Comparison of ENCODE assay signal across 10 mouse cellular contexts in the genomic region with DNA sequence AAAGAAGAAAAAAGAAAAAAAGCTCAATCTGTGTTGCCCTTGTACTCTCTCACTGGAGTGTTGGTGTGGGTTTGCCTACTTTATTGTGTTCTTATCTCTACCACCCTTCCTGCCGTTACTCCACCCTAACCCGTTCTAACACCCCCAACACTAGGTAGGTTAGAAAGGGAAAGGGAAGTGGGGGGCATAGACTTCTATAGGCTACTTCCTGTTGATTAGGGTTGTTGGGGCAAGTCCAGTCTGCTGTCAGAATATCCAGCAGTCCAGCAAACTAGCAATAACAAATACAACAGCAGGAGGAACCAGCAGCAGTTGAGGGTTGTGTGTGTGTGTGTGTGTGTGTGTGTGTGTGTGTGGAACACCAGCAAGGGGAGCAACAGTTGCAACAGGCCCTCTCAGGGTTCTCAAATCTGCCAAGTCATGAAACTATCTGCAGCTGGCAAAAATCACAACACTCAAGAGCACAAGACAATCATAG. TPM values are rescaled to one million over a fixed set of nuclear protein-coding genes. Genes with fewer than 3 reads are reported as not detected.
DNase-seq lines count a peak whose midpoint lies in the region; ATAC-seq lines count a peak whose summit lies in the region.
"Had no signal": no experiment of that assay in that cellular context is flagged by ENCODE, and none has a peak within 500 bp of the region (broad histone marks: within the 10 kb centered on the region; RNA-seq: fewer than 3 reads in every experiment).

No protein-coding gene starts in this region.

- 71% methylated on average over 2 of the region's 2 CpGs for WGBS in kidney, embryonic 16.5 days
- 81% methylated on average over 2 of the region's 2 CpGs for WGBS in hindbrain, embryonic 14.5 days
- 85% methylated on average over 2 of the region's 2 CpGs for WGBS in midbrain, embryonic 15.5 days

- no peak for DNase-seq in kidney, postnatal 10 days
- peak; percentile 24 for DNase-seq in T-cell, adult 2 months (ENCODE audit: low spot score)
- DNase-seq in induced T-regulatory cell, adult 2 months (ENCODE audit: low read depth), result peak; percentile 57
- no peak for DNase-seq in hindbrain, embryonic 14.5 days (ENCODE audit: low spot score)
- no peak for DNase-seq in neural tube, embryonic 10.5 days (ENCODE audit: extremely low spot score, low spot score)

- H3K4me1 ChIP-seq in kidney, embryonic 16.5 days (ENCODE audit: insufficient read depth, low read length), result 0 out of 2 replicates have a peak, but pooled peaks cover 9% of the 10 kb centered on the region
- no peaks in the 10 kb centered on the region for H3K4me1 ChIP-seq in hindbrain, embryonic 14.5 days (replicated peaks; ENCODE audit: control insufficient read depth, insufficient read depth, low read length)
- no peaks in the 10 kb centered on the region for H3K4me1 ChIP-seq in midbrain, embryonic 15.5 days
- H3K4me1 ChIP-seq: forebrain, embryonic 13.5 days had no signal

- H3K27me3 ChIP-seq in kidney, embryonic 16.5 days (ENCODE audit: insufficient read depth, low read length), result no peaks in the 10 kb centered on the region
- H3K27me3 ChIP-seq in hindbrain, embryonic 14.5 days (ENCODE audit: control insufficient read depth, insufficient read depth, low read length), result no peaks in the 10 kb centered on the region
- no peaks in the 10 kb centered on the region for H3K27me3 ChIP-seq in midbrain, embryonic 15.5 days (replicated peaks)
- H3K27me3 ChIP-seq: forebrain, embryonic 13.5 days had no signal

- H3K4me2 ChIP-seq in kidney, embryonic 16.5 days (replicated peaks; ENCODE audit: low read depth, low read length), result no peak overlapping the region
- no peak overlapping the region for H3K4me2 ChIP-seq in hindbrain, embryonic 14.5 days (replicated peaks)
- H3K4me2 ChIP-seq in midbrain, embryonic 15.5 days, result no peak overlapping the region
- H3K4me2 ChIP-seq: forebrain, embryonic 13.5 days had no signal

- no peak overlapping the region for H3K4me3 ChIP-seq in kidney, embryonic 16.5 days (ENCODE audit: low read length)
- no peak overlapping the region for H3K4me3 ChIP-seq in hindbrain, embryonic 14.5 days (replicated peaks; ENCODE audit: low read length)
- H3K4me3 ChIP-seq in midbrain, embryonic 15.5 days, result no peak overlapping the region
- H3K4me3 ChIP-seq: forebrain, embryonic 13.5 days had no signal

- H3K9ac ChIP-seq in kidney, embryonic 16.5 days (replicated peaks; ENCODE audit: low read length), result no peak overlapping the region
- no peak overlapping the region for H3K9ac ChIP-seq in hindbrain, embryonic 14.5 days
- H3K9ac ChIP-seq in midbrain, embryonic 15.5 days, result no peak overlapping the region
- H3K9ac ChIP-seq: forebrain, embryonic 13.5 days had no signal

- peaks cover 13% of the 10 kb centered on the region for H3K36me3 ChIP-seq in kidney, embryonic 16.5 days (ENCODE audit: insufficient read depth, low read length)
- H3K36me3 ChIP-seq in hindbrain, embryonic 14.5 days (replicated peaks; ENCODE audit: control insufficient read depth, insufficient read depth), result peaks cover 27% of the 10 kb centered on the region
- H3K36me3 ChIP-seq in midbrain, embryonic 15.5 days (replicated peaks), result peaks cover 7% of the 10 kb centered on the region; the same call in 1 of the 2 replicates

- peak; percentile 54 for ATAC-seq in kidney, embryonic 16.5 days (ENCODE audit: low FRiP score, low TSS enrichment)
- ATAC-seq in megakaryocyte progenitor cell, adult 5-6 weeks (replicated peaks; ENCODE audit: poor library complexity), result peak; percentile 93
- no peak for ATAC-seq in hindbrain, embryonic 14.5 days (ENCODE audit: low FRiP score)
- no peak for ATAC-seq in midbrain, embryonic 15.5 days (replicated peaks)
- ATAC-seq: forebrain, embryonic 13.5 days had no signal

- H3K27ac ChIP-seq in kidney, embryonic 16.5 days (ENCODE audit: low read length), result no peak overlapping the region; the same call in 1 of the 2 replicates
- H3K27ac ChIP-seq in hindbrain, embryonic 14.5 days, result no peak overlapping the region
- no peak overlapping the region for H3K27ac ChIP-seq in midbrain, embryonic 15.5 days
- H3K27ac ChIP-seq: forebrain, embryonic 13.5 days; kidney, postnatal 0 days had no signal

- no peaks in the 10 kb centered on the region for H3K9me3 ChIP-seq in kidney, embryonic 16.5 days (ENCODE audit: low read length)
- H3K9me3 ChIP-seq in hindbrain, embryonic 14.5 days (ENCODE audit: control insufficient read depth, low read length), result no peaks in the 10 kb centered on the region
- no peaks in the 10 kb centered on the region for H3K9me3 ChIP-seq in midbrain, embryonic 15.5 days
- H3K9me3 ChIP-seq: forebrain, embryonic 13.5 days had no signal

RNA-seq across cellular contexts. Expression of gene Snx4, which starts 10.4 kb away (rescaled TPM):
- 86.4 and 90.6 TPM in 2 replicates for polyA plus RNA-seq in kidney, embryonic 16.5 days (2015; fragmentation: Nextera tagmentation; extraction: Ambion mirVana)
- total RNA-seq in megakaryocyte progenitor cell, adult 5-6 weeks (2015), result 71.2 TPM in 2 replicates
- total RNA-seq in megakaryocyte progenitor cell, adult 5-6 weeks (2017), result 76.7 and 86.1 TPM in 2 replicates
- 94.9 and 105 TPM in 2 replicates for polyA plus RNA-seq in hindbrain, embryonic 14.5 days (2014; fragmentation: Nextera tagmentation; extraction: Ambion mirVana)
- polyA plus RNA-seq in midbrain, embryonic 15.5 days (2015; fragmentation: Nextera tagmentation; extraction: Ambion mirVana), result 82.5 and 85.3 TPM in 2 replicates

Comparison
In these comparisons a context has a peak if more than half of its experiments do, and no peak if none do; other contexts are left out.
1. ATAC-seq: peak in kidney, embryonic 16.5 days (single experiment) and megakaryocyte progenitor cell, adult 5-6 weeks (single experiment); none in hindbrain, embryonic 14.5 days (single experiment) and midbrain, embryonic 15.5 days (single experiment).
2. DNase-seq: peak in T-cell, adult 2 months (single experiment) and induced T-regulatory cell, adult 2 months (single experiment); none in kidney, postnatal 10 days (single experiment), hindbrain, embryonic 14.5 days (single experiment) and neural tube, embryonic 10.5 days (single experiment).